Mouse (Mus musculus): Measurements from ENCODE around the gene Per3. TPM values are rescaled to one million over a fixed set of nuclear protein-coding genes. Genes with fewer than 3 reads are reported as not detected.
A peak's percentile ranks its signal among the peaks of the same experiment; 100 is the strongest.

Per3 gene
- total RNA-seq, 2 experiments from 2014 or later: 13.2 to 15.2 TPM

- DNase-seq (ENCODE audit: low spot score in 2 of 2): no peak
Observed at GRCm38 (mm10) chr4:150958536-150958935, 85.9 kb downstream of the Per3 start.

GRCm38 (mm10) chr4:150957106-150957458 lies 87.4 kb downstream of the Per3 start:
- DNase-seq (ENCODE audit: low spot score in 2 of 2): no peak

GRCm38 (mm10) chr4:150956369-150957105 lies 87.9 kb downstream of the Per3 start:
- DNase-seq (ENCODE audit: low spot score in 2 of 2): peak; percentile 30

Other genes starting within 250 kb of the Per3 start
- 10 to 100 TPM; 25.3 to 31.0 TPM for gene Errfi1, start 190.7 kb downstream of the Per3 start, total RNA-seq (2021)
- gene Park7, start 130.2 kb downstream of the Per3 start, total RNA-seq (2021): 100 to 1,000 TPM; 253 to 269 TPM
- under 1 TPM; 0.38 to 0.39 TPM for gene Tnfrsf9, start 130.1 kb downstream of the Per3 start, total RNA-seq (2021)
- not detected for gene Uts2, start 47.6 kb downstream of the Per3 start, total RNA-seq (2021)
- gene Vamp3, start 13.3 kb upstream of the Per3 start, total RNA-seq (2021): 10 to 100 TPM; 33.0 to 35.5 TPM
- not detected for gene Gm13090, start 44.9 kb upstream of the Per3 start, total RNA-seq (2021)